Mouse (Mus musculus): ENCODE measurements at regions not wholly inside any gene's neighbourhood (a gene's known extent, or its start where the extent isn't known, plus 50 kb on each side); places are given as distances from the start of the nearest gene placed in this dataset.

DNA sequence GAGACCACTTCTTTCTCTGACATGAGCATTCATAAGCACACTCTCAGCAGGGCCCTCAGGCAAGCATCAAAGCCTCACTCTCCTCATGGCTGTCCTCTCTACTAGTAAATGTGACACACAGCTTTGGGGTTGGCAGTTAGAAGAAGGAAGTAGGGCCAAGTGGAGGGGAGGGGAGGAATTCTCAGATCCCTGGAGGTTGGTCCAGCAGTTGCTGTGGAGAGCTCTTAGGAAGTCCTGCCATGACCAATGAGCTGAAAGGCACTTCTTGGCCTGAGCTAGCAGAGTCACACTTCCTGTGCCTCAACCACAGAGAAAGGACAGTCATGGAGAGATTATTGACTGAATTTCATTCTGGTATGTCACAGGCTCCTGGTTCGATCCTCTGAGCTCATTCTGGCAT lies 398.8 kb downstream of the Tns1 start:
- DNase-seq, result no peak

DNA sequence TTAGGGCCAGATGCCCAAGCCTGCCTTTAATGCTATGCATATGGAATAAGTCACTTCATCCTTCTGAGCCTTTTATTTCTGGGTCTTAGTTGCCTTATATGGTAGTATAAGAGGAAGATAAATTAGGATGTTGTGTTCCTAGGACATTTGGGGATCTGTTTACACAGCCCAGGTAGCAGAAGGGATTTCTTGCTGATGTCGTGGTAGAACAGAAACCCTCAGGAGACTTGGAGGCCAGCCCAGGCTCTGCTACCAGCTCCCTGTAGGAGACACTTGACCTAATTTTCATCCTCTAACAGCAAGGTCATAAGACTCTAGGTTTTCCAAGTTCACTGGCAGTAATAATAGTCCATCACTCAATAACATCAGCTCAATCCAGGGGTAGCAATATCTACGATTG lies 399.7 kb downstream of the Tns1 start:
- no peak for DNase-seq

DNA sequence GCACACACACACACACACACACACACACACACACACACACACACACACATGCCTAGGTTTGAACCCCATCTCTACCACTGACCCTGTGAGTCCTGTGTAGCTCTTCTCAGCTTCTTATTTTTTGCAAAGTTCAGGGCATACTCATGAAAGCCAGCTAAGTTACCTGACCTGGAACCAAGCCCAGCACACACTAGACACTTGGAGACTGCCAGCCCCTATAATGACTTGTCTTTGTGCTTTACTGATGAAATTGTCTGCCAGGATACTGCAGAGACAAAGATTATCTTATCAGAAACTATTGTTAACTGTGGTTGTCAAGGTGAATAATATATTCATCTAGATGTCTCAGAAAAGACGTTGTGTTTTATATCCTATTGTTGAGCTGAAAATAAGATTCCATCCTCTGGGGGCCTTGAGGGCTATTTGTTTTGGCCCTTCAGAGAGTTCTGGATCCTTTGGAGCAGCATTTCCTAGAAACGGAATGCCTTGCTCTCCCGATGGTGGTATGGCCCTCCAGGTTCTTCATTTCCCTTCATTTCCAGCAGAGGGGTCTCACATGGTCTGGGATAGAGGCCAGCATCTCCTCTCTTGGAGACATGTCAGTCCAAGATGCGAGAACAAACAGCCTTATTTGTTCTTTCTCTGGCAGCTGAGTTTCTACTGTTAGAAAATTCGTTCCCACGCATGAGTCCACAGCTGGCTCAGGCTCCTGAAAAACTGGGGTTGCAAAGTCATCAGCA lies 402.6 kb downstream of the Tns1 start:
- DNase-seq, result no peak

DNA sequence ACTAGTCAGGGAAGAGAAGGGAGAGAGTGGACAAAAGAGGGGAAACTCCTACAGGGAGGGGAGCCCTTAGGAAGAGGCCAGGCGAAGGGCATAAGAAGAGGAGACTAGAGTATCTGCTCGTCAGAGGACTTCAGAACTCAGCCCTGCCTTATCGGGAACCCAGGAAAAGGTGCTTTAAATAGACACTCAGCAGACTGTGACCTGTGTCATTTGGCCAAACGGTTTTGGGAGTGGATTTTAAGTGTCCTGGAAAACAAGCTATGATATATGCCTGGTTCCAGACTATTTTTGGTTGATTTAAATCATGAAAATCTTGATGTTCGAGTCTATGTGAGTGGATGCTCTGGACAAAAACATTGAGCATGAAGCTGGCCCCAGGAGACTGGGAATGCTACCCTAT lies 405.8 kb downstream of the Tns1 start:
- no peak for DNase-seq

DNA sequence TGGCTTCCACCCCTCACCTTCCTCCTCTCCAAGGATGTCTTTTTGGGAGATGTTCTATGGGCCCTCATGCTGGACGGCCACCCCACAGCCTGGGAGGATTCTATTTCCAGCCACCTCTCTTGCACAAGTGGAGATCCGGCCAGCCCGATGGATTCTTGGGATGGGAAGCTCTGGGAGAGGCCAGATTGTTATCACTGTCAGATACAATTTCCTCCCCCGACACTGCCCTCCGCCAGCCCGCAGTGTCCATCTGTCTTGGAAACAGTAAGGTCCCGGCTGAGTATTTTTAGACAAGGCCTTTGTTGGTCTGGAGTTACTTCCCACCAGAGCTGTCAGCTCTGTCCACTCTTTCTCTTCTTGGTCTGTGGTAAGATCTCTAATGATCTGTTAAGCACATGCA lies 406.8 kb downstream of the Tns1 start:
- DNase-seq, result no peak

DNA sequence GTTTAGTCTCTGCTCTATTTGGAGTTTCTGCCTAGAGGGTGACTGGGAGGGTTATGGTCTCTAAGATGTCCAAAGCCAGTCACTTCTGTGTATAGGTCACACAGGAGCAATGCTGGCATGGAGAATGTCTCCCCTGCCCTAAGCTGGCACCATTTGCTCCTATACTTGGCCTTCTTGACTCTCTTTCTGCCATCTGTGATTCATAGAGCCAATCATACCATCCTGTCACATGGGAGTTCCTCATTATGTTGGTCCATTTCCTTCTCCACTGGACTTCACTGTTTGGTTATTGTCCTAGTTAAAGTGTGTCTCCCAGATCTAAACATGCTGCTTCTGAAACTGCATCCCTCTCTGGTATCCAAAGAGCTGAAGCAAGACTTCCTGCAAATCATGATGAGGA lies 407.3 kb downstream of the Tns1 start:
- DNase-seq, result no peak

DNA sequence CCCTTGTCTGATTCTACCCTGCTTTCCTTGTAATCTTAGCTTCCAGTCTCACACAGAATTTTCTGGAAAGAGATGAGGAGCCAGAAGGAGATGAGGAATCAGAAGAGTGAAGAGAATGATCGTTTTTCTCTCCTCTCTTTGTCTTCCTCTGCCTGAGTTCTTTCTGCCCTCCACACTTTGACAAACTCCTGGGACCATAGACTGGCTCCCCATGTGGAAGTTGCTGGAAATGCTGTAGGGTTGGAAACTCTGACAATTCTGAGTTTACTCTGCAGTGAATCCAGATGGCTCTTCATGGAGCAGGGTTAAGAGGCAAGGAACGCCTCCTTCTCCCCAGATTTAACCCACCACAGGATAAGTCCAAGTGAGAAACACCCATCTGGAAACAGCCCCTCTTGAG lies 408.7 kb downstream of the Tns1 start:
- DNase-seq, result no peak

GRCm38 (mm10) chr1:73702428-73702842 lies 421.8 kb downstream of the Tns1 start:
- DNase-seq, result no peak

DNA sequence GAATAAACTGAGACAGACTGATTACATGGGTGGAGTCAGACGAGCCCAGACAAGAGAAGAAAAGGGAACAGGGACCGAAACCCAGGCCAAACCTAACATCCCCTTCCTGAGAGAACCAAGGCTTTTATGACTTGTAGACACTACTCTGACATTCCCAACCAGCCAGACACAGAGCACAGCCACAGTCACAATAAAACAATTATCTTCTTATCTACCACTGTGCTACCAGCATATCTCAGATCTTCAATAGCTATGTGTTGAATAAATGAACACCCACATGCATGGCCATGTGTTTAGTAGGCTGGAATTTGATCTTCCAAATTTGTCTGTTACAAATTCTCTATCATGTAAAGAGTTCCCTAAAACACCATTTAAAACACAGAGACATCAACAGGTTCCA lies 430.7 kb downstream of the Tns1 start:
- no peak for DNase-seq

GRCm38 (mm10) chr1:73685734-73686133 lies 438.5 kb downstream of the Tns1 start:
- DNase-seq, result no peak

DNA sequence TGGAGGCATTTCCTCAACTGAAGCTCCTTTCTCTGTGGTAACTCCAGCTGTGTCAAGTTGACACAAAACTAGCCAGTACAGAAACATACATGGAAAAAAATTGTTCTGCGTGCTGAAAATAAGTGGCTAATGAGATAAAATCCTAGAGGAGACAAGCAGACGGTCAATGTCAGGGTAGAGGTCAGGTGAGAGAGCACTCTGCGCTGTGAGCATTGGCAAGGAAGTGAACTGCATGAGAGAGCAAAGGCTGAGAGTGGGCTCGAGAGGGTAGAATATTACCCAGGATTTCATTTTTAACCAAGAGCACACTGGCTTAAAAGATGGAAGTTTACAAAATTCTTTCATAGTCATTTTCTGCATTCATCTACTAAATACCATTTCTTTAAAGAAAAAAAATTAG lies 439.2 kb downstream of the Tns1 start:
- no peak for DNase-seq

DNA sequence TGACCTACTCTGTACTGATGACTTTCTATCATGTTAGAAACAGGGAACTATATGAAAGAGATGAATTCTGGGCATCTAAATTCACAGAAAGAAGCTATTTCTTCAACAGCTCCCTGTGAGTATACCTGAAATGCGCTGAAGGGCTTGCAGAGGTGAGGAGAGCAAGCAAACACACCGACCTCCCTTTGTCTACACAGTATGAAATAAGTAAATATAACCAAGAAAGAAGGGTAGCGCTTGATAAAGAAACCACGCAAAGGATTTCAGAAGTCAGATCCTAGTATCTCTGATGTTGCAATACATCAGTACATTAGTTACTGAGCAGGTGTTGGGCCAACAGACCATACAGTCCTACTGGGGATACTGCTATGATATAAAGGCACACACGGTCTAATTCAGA lies 440.1 kb downstream of the Tns1 start:
- no peak for DNase-seq

DNA sequence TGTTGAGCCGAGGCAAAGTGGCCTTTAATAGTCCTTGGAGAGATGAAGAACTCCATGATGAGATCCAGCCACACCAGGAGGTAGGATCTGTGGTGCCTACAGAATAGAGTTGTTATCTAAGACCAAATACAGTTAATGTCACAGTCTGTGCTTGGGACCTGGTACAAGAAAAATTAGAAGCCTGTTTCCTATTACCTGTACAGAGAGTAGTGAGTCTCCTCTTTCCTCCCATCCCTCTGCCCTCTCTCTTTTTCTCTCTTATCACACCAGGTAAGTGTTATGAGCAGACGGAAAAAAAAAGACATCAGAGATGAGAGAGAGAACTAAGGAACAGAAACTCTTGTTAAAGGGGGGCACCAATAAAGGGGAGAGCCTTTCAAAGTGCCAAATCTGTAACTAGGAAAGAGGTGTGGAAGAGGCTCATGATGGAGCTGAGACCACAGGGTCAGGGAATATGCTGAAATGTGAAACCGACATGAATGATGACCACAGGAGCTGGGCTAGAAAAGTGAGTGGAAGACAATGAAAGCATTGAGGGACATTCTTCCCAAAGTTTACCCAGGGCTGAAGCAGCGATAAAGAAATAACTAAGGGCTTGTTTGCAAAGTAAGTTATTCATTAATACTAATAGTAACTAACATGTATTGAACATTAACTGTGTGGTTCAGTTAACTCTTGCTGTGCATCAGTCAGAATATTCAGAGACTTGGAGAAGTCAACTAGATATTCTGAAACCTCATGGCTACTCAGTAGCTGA lies 440.9 kb downstream of the Tns1 start:
- no peak for DNase-seq

DNA sequence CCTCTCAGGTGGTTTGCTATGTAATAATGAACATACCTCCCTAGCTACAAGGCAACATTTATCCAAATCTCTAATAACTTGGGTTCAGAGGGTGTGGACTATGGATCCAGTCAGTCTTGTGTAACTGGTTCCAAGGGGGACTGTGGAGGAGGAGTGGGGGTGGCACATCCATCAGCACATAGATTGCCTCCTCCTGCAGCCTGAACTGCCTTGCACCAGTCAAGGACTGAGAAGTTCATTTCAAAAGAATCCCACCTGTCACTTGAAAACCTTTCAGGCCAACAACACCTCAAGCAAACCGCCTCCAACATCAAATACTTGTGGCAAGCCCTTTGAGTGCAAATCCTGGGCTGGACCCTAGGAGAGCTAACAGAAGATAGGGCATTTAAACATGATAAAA lies 442.6 kb downstream of the Tns1 start:
- DNase-seq, result no peak

- no peak for DNase-seq
These were observed 443.4 kb downstream of the Tns1 start for GRCm38 (mm10) chr1:73680829-73681228.

- no peak for DNase-seq
These were observed 450.4 kb downstream of the Tns1 start for GRCm38 (mm10) chr1:73673851-73674235.

DNA sequence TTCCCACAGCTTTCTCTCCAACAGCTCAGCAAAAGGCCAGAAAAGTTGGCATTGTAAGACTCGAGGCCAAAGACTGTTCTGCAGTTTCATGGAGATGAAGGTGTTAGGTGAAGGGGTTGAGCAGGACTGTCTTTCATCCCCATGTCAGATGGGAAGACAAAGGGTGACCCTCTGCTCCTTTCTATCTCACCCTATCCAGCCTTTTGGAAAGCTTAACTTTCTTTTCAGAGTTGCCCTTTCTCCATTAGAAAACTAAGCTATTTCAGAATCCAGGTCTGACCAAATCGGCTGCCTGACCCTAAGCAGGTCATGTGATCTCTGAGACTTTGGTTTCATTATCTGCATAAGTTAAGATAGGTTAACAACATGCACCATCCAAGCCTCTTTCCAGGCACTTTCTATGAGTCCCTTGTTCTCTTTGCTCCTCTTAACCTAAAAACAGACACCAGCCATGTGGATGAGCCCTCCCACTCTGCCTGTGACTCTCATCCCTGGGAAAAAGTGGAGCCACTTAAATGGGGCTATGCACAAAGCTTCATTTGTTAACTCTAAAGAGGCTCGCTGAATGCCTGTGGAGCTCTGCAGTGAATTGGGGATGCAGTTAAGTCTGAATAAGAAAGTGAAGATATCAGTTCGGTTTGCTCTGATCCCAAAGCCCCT lies 450.9 kb downstream of the Tns1 start:
- no peak for DNase-seq

GRCm38 (mm10) chr1:73672239-73672638 lies 452.0 kb downstream of the Tns1 start:
- no peak for DNase-seq

DNA sequence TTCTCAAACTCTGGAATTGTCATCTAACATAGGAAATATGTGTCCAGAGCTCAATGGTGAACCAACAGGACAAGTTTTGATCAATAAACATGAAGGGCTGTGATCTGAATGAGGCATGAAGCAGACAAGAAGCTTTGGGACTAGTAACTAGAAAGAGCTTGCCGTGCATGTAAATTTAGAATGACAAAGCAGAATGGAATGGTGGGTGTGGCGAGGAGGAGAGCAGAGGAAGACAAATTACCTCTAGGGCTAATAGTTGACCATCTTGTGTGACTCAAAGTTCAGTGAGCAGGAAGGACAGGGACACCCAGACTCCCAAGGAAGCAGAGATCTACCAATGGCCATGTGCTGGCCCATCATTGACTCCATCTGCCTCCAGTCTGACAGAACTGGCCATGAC lies 455.6 kb downstream of the Tns1 start:
- no peak for DNase-seq

DNA sequence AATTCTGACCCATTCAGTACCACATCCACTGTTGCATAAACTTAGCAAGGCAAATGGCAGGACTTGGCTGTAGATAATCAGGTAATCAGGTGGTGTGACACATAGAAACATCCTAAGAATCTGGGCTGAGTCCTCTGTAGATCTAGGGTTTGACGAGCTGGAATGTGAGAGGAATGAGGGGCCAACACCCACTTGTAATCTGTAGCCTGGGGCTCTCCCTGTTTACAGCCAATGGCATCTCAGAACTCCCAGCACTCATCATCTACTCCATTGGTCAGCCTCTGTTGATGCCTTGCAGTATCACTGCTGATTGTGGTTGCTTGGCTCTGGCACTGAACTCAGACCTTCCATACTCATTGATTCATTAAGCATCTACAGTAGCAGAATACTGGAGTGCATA lies 460.7 kb downstream of the Tns1 start:
- no peak for DNase-seq

- no peak for DNase-seq
These were observed 479.2 kb downstream of the Tns1 start for GRCm38 (mm10) chr1:73645011-73645410.

DNA sequence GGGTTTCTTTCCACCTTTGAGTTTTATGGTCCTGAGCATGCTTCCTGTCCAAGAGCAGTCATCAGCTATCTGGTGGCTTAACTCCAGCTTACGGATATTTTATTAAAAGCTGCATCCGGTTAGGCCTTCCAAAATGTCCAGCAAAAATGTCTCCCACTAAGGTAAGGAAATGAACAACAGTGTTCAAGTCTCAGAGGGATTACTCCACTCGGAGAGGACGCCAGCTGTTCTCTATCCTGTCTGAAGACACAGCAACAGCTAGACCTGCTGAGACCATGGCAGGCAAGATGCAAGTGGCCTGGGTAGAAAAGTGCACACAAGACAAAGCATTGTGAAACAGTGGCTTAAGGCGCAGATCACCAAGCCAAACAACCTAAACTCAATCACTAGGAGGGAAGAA lies 479.9 kb downstream of the Tns1 start:
- no peak for DNase-seq

GRCm38 (mm10) chr1:73643431-73643830 lies 480.8 kb downstream of the Tns1 start:
- no peak for DNase-seq

- no peak for DNase-seq
These were observed 481.5 kb downstream of the Tns1 start for GRCm38 (mm10) chr1:73642691-73643109.

All from right cerebral cortex, postnatal 25 days (tissue).